Mouse (Mus musculus) midbrain, embryonic 15.5 days (tissue): ENCODE measurements around the gene Hdac4. TPM values are rescaled to one million over a fixed set of nuclear protein-coding genes. Genes with fewer than 3 reads are reported as not detected.

Experiments used
- ATAC-seq: fragments of 200-750 bp; cut with Nextera tagmentation; replicated peaks from 2 replicates; pipeline ENCODE4 v1.8.0; 2017; ENCODE audit warnings: moderate TSS enrichment
- H3K27ac ChIP-seq: fragments of 300-500 bp; sonication (generic); 2 replicates; pipeline ENCODE4 v1.5.1; 2015; ENCODE audit warnings: mild to moderate bottlenecking, inconsistent platforms
- H3K27me3 ChIP-seq: fragments of 300-500 bp; sonication (generic); replicated peaks from 2 replicates; pipeline ENCODE4 v1.6.1; 2015; ENCODE audit warnings: inconsistent platforms
- H3K36me3 ChIP-seq: fragments of 300-500 bp; sonication (generic); replicated peaks from 2 replicates; pipeline ENCODE4 v1.6.1; 2015; ENCODE audit warnings: inconsistent platforms
- H3K4me1 ChIP-seq: fragments of 300-500 bp; sonication (generic); 2 replicates; pipeline ENCODE4 v1.6.1; 2015; ENCODE audit warnings: inconsistent platforms
- H3K4me2 ChIP-seq: fragments of 300-500 bp; sonication (generic); 2 replicates; pipeline ENCODE4 v1.6.1; 2015; ENCODE audit warnings: inconsistent platforms, mild to moderate bottlenecking, moderate library complexity
- H3K4me3 ChIP-seq: fragments of 300-500 bp; sonication (generic); 2 replicates; pipeline ENCODE4 v1.5.1; 2015; ENCODE audit warnings: mild to moderate bottlenecking, inconsistent platforms
- H3K9ac ChIP-seq: fragments of 300-500 bp; sonication (generic); 2 replicates; pipeline ENCODE4 v1.6.1; 2015; ENCODE audit warnings: mild to moderate bottlenecking, inconsistent platforms
- H3K9me3 ChIP-seq: fragments of 300-500 bp; sonication (generic); 2 replicates; pipeline ENCODE4 v1.6.1; 2016; ENCODE audit warnings: inconsistent platforms
- WGBS: fragments of 180-500 bp; shearing (Covaris S2); methylation state at CpG from one replicate; pipeline ENCODE4 v1.1.7; 2015; ENCODE audit warnings: mixed read lengths; 5-methylcytosine and 5-hydroxymethylcytosine counted together
- polyA plus RNA-seq: library from polyadenylated mRNA; unstranded; fragments of >200 nt; fragmentation: Nextera tagmentation; extraction: Ambion mirVana; gene quantifications from 2 replicates; pipeline ENCODE4 v1.2.1, GENCODE M21; 2015

Hdac4 gene
- polyA plus RNA-seq, 1 experiment from 2014 or later, result 27.9 TPM

DNA sequence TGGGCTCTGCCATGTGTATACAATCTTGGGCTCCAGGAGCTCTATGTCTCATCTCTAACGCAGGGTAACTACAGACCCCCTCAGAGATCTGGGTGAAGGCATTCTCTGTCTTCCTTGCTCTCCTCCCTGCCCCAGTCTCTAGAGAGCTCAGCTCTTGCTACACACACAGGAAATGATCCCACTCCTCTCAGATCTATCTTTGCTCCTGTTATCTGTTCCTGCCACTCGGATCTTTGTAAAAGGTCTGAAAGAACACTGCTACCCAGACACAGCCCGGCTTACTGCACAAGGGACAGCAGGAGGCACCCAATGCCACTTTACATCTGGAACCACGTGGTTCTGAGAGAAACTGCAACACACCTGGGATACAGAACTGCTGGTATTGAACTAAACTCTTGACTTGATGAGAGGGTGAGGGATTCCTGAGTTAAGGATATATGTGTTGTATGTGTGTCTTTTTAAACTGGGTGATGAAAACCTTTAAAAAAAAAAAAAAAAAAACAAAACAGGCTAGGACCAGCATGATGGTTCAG lies 134.9 kb downstream of the Hdac4 start:
- ATAC-seq, result no peak
- Histone ChIP-seq H3K4me2 (no peak overlapping the region), H3K4me3 (no peak overlapping the region), H3K9ac (no peak overlapping the region), H3K36me3 (no peaks in the 10 kb centered on the region), H3K4me1 (peaks cover 21% of the 10 kb centered on the region), H3K9me3 (no peaks in the 10 kb centered on the region), H3K27ac (no peak overlapping the region), H3K27me3 (no peaks in the 10 kb centered on the region)
- WGBS, result 61% methylated on average over 4 of the region's 4 CpGs

DNA sequence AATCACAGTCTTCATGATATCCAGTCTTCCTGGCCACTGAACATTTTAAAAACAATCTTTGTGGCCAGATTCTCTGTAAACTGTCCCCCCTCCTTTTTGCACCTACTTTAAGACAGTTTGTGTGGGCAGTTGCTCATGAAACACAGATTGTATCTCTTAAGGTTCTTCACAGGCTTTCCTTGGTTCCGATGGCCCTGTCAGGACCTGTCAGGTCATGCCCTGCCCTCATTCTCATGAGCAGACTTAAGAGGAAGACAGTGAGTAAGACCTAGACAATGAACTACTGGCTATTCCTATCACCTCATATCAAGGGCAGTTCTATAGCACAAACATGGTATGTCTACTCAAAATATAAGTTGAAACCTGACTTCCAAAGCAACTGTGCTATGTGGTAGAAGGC lies 135.9 kb downstream of the Hdac4 start:
- WGBS, result 97% methylated on average over 1 of the region's 1 CpGs
- Histone ChIP-seq H3K27ac (no peak overlapping the region), H3K4me1 (peaks cover 23% of the 10 kb centered on the region), H3K9ac (no peak overlapping the region), H3K36me3 (no peaks in the 10 kb centered on the region), H3K27me3 (no peaks in the 10 kb centered on the region), H3K4me3 (no peak overlapping the region), H3K4me2 (no peak overlapping the region), H3K9me3 (no peaks in the 10 kb centered on the region)
- ATAC-seq, result no peak

DNA sequence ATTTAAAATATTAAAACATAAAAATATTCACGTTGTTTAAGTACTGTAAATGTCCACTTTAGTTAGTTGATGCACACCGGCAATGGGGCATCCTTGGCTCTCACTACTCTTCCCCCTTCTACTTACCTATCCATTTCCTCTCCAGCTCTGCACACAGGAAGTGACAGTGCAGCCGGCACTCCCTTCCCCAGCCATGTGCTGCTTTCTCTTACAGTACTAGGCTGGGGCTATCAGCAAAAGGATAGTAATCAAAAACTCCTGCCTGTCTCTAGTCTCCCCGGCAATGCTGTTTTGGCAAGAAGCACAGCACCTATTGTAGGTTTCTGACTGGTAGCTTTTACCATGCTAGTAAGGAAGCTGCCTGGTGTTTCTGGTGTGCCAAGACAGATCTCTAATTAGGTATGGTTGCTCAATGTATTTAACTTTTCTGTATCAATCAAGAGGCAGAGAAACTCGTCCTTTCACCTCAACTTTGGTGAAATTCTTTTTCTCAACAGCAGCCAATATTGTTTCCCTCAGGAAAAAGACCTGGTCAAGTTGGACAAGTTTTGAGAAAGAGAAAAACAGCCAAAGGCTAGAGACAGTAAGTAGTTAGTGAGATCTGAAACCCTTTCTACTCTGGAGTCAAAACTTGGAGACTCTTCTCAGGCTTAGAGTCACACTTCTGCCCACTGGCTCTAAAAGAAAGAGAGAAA lies 136.6 kb downstream of the Hdac4 start:
- Histone ChIP-seq H3K27ac (no peak overlapping the region), H3K9ac (no peak overlapping the region), H3K9me3 (no peaks in the 10 kb centered on the region), H3K27me3 (no peaks in the 10 kb centered on the region), H3K36me3 (no peaks in the 10 kb centered on the region), H3K4me2 (no peak overlapping the region), H3K4me1 (peaks cover 23% of the 10 kb centered on the region), H3K4me3 (no peak overlapping the region)
- WGBS, result 80% methylated on average over 5 of the region's 5 CpGs
- ATAC-seq, result no peak

DNA sequence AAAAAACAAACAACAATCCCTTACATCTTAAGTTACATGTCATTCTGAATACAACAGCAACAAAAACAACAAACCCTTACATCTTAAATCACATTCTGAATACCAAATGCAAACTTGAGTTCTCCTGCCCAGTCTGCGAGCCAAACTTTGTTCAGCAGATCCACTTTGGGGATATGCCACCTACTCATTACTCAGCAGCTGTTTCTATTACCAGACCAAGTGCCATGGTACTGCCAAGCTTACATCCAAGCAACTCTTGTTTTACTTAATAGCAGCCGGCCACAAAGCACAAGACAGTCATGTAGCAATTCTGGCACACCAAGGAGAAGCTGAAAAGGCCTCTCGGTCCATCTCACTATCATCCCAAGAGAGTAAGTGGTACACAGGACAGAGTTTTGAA lies 138.4 kb downstream of the Hdac4 start:
- Histone ChIP-seq H3K4me3 (no peak overlapping the region), H3K36me3 (no peaks in the 10 kb centered on the region), H3K27ac (no peak overlapping the region), H3K4me1 (peaks cover 18% of the 10 kb centered on the region), H3K4me2 (no peak overlapping the region), H3K27me3 (no peaks in the 10 kb centered on the region), H3K9ac (no peak overlapping the region), H3K9me3 (no peaks in the 10 kb centered on the region)
- ATAC-seq, result no peak
- 88% methylated on average over 3 of the region's 3 CpGs for WGBS

DNA sequence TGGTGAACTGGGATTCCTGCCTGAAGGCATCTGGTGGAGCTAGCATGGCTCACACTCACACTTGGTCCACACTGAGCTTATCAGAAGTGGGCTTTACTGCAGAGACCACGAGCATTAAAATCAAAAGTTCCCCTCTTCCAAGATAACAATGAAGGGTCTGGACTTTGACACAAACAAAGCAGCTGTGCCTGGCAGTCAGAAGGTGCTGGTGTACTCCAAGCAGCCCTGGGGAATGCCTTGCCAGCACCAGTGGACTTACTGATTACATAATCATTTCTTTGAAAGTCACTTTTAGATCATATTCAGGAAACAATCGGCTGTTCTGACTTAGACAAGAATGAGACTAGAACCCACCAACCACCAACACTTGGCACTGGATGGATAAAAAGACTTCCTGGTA lies 140.3 kb downstream of the Hdac4 start:
- Histone ChIP-seq H3K9ac (no peak overlapping the region), H3K4me2 (no peak overlapping the region), H3K4me3 (no peak overlapping the region), H3K36me3 (no peaks in the 10 kb centered on the region), H3K4me1 (peaks cover 10% of the 10 kb centered on the region; the same call in 1 of the 2 replicates), H3K27ac (no peak overlapping the region), H3K9me3 (no peaks in the 10 kb centered on the region), H3K27me3 (no peaks in the 10 kb centered on the region)
- no peak for ATAC-seq
- 68% methylated on average over 2 of the region's 2 CpGs for WGBS

DNA sequence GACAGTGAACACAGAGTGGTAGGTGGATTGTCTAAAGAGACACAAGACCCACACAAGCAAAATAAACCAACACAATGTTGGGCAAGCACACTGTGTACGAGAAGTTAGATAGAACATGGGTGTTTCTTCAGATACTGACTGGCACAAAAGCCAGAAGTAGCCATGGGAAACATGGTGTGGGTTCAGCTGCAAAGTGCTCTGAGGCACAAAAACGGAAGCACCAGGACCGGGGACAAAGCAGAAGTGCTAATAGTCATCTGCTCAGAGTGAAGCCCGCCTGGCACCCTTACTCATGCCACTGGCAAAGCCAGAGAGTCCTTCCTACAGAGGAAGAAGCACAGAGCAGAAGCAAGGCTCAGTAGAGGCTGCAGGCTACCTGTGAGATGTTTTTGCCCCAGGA lies 143.3 kb downstream of the Hdac4 start:
- no peak overlapping the region for H3K4me2 ChIP-seq
- H3K4me1 ChIP-seq, result peaks cover 10% of the 10 kb centered on the region; the same call in 1 of the 2 replicates
- 90% methylated on average over 4 of the region's 4 CpGs for WGBS
- H3K27me3 ChIP-seq, result no peaks in the 10 kb centered on the region
- no peak overlapping the region for H3K9ac ChIP-seq
- ATAC-seq, result no peak
- H3K27ac ChIP-seq, result no peak overlapping the region
- H3K4me3 ChIP-seq, result no peak overlapping the region
- no peaks in the 10 kb centered on the region for H3K36me3 ChIP-seq
- no peaks in the 10 kb centered on the region for H3K9me3 ChIP-seq

DNA sequence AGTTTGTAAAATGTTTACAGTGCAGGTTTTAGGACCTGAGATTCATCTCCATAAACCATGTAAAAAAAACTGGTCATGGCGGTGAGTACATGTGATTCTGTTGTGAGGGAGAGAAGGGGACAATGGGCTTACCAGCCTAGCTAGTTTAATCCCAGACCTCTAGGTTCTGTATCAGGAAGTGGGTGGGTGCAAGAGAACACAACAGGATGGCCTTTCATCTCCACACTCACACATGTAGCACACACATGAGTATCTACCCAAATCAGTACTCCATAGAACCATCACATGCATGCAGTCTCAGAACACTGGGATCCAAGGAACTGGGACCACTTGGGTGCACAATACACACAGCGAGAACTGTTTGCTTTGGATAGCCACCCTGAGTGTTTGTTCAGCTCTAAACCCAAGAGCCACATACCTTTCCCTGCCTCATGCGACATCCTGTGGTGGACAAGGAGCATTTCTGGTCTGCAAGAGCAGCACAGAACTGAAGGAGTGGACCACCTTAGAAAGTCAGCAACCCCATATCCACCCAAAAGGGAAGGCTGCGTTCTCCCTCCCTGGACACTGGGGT lies 143.9 kb downstream of the Hdac4 start:
- Histone ChIP-seq H3K36me3 (no peaks in the 10 kb centered on the region), H3K4me3 (no peak overlapping the region), H3K27ac (no peak overlapping the region), H3K4me1 (peaks cover 10% of the 10 kb centered on the region; the same call in 1 of the 2 replicates), H3K9me3 (no peaks in the 10 kb centered on the region), H3K9ac (no peak overlapping the region), H3K27me3 (no peaks in the 10 kb centered on the region), H3K4me2 (no peak overlapping the region)
- ATAC-seq, result 0 out of 2 replicates have a peak, but pooled peaks have one; percentile 37
- WGBS, result 88% methylated on average over 4 of the region's 4 CpGs

DNA sequence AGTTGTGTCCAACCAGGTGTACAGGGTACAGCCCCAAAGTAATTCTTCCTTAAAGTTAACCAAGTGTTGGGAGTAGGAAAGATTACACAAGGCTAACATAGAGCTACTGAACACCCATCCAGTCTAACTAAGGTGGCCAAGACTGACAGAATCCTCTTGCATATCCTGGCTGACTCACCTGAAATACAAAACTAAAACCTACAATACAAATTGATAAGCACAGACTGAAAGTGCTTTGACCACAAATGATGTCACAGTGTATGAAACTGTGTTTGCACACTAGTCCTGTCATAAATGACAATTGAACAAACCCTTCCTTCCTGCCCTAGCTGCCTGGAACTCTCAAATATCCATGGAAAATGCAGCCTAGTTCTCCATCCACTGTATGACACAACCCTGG lies 144.5 kb downstream of the Hdac4 start:
- H3K9ac ChIP-seq, result no peak overlapping the region
- no peak overlapping the region for H3K4me2 ChIP-seq
- no peak for ATAC-seq
- H3K27me3 ChIP-seq, result no peaks in the 10 kb centered on the region
- H3K27ac ChIP-seq, result no peak overlapping the region
- peaks cover 10% of the 10 kb centered on the region; the same call in 1 of the 2 replicates for H3K4me1 ChIP-seq
- no peak overlapping the region for H3K4me3 ChIP-seq
- H3K36me3 ChIP-seq, result no peaks in the 10 kb centered on the region
- no peaks in the 10 kb centered on the region for H3K9me3 ChIP-seq

DNA sequence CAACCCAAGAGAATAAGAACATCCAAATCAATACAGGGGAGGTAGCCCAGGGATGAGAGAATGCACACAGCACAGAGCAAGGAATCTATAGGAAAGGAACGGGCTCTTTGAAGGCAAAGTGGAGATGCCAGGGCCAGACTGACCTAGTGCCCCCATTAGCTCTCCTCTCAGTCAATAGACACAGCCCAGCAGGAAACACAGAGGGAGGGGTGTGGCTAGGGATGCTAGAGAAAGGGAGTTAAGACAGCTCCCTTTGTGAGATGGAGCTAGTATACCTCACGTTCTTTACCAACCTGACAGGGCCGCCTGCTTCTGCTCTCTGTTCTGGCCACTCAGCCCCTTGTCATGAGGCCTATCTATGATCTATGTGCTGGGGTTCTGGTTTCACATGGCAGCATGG lies 144.9 kb downstream of the Hdac4 start:
- Histone ChIP-seq H3K36me3 (no peaks in the 10 kb centered on the region), H3K27ac (no peak overlapping the region), H3K9me3 (no peaks in the 10 kb centered on the region), H3K4me1 (peaks cover 10% of the 10 kb centered on the region; the same call in 1 of the 2 replicates), H3K9ac (no peak overlapping the region), H3K4me2 (no peak overlapping the region), H3K27me3 (no peaks in the 10 kb centered on the region), H3K4me3 (no peak overlapping the region)
- ATAC-seq, result no peak
- WGBS, result 20% methylated on average over 3 of the region's 3 CpGs

DNA sequence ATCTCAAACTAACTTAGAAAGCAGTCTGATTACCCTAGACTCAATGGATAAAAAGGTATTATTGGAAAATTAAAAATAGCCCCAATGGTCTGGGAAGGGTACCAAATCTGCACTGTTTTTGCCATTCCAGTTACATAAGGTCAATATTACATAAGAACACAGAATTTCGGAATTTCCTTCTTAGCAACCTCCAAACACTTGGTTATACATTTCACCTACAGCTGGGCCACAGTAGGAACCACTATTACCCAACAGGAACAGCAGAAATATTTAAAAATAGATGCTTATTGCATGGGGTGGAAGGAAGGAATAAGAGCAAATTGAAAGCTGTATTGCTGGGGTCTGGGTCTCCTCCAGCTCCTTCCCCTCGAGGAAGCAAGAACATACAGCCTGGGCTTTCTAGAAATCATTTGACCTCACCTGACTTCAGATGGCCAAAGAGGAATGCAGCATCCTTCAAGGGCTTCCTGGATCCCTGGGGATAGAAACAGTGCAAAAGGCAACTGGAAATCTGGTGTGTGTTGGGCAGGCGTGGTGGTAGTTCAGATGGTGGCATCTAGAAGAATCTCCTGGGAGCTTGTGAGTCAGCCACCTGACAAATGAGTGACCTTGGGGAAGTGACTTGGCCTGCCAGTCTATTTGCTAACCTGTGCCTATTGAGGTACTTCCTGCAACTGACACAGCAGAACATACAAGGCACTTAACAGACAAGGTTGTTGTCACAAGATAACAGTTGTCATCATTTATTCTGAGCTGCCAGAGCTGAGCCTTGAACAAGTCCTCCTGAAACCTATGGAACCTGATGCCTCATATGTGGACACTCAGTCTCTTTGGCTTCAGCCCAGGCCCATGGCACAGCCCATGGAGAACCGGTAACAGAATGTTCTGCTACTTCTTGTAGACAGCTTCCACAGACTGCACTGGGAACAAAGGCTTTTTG lies 146.8 kb downstream of the Hdac4 start:
- WGBS, result 92% methylated on average over 4 of the region's 4 CpGs
- no peak overlapping the region for H3K27ac ChIP-seq
- no peaks in the 10 kb centered on the region for H3K9me3 ChIP-seq
- no peaks in the 10 kb centered on the region for H3K36me3 ChIP-seq
- no peak overlapping the region for H3K9ac ChIP-seq
- ATAC-seq, result no peak
- H3K4me1 ChIP-seq, result peaks cover 8% of the 10 kb centered on the region; the same call in 1 of the 2 replicates
- no peak overlapping the region for H3K4me2 ChIP-seq
- H3K27me3 ChIP-seq, result no peaks in the 10 kb centered on the region
- no peak overlapping the region for H3K4me3 ChIP-seq

DNA sequence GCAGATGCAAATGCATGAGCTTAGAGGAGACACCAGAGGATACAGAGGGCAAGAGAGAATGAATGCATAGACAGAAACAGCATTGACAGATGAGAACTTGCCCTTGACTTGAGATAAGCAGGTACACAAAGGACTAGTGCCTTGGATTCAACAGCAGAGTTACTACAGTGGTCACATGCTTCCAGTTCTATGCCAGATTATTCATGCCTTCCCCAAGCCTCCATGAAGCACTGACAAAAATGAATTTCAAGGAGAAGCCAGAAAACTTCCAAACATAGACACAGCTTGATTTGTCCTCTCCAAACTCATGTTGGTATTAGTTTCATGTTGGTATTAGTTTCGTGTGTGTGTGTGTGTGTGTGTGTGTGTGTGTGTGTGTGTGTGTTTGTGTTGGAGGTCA lies 149.8 kb downstream of the Hdac4 start:
- ATAC-seq, result no peak
- no peak overlapping the region for H3K4me2 ChIP-seq
- H3K27ac ChIP-seq, result no peak overlapping the region
- no peaks in the 10 kb centered on the region for H3K27me3 ChIP-seq
- peaks cover 2% of the 10 kb centered on the region; the same call in 1 of the 2 replicates for H3K4me1 ChIP-seq
- H3K4me3 ChIP-seq, result no peak overlapping the region
- no peak overlapping the region for H3K9ac ChIP-seq
- H3K9me3 ChIP-seq, result no peaks in the 10 kb centered on the region
- no peaks in the 10 kb centered on the region for H3K36me3 ChIP-seq
- WGBS, result 93% methylated on average over 1 of the region's 1 CpGs

DNA sequence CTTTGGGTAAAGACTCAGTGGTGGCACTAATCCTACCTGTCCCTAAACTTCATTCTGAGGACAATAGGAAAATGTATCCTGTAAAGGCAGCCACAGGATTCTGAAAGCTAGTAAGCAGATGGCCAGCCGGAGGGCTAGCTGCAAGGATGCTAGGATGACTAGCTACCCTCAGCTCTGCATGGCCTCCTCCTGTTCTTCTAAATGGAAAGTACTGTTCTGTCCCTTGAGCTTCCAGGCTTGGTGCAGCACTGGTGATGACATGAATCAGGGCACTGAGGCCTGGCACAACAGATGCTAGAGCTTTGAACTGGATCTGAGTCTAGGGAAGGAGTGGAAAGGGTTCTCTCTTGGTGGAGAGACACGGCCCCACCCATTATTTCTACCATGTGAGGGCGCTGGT lies 150.6 kb downstream of the Hdac4 start:
- H3K36me3 ChIP-seq, result no peaks in the 10 kb centered on the region
- ATAC-seq, result no peak
- no peak overlapping the region for H3K27ac ChIP-seq
- H3K4me2 ChIP-seq, result no peak overlapping the region
- H3K27me3 ChIP-seq, result no peaks in the 10 kb centered on the region
- WGBS, result 89% methylated on average over 3 of the region's 3 CpGs
- H3K9ac ChIP-seq, result no peak overlapping the region
- no peak overlapping the region for H3K4me3 ChIP-seq
- H3K9me3 ChIP-seq, result no peaks in the 10 kb centered on the region
- H3K4me1 ChIP-seq, result no peaks in the 10 kb centered on the region
